Mouse (Mus musculus) regulatory T cell (primary cell): ENCODE measurements around the gene Fam107a.

Source experiments
- in situ Hi-C: fragments of 300-600 bp; cut with MboI, MseI; formaldehyde crosslinking; loops from one replicate; pipeline ENCODE4 v1.15.1; 2025; ENCODE audit warnings: high pct_unique_total_duplicates

The Fam107a gene

GRCm38 (mm10) chr14:8317194-8318097, at the start of gene Fam107a:
Fam107a (minus strand) TSS chr14:8318023.
- in situ Hi-C loops: no loop called here

GRCm38 (mm10) chr14:8367121-8367520, 49.3 kb upstream of the Fam107a start:
- in situ Hi-C loops: no loop called here

- in situ Hi-C loops: no loop called here
These were observed 48.0 kb upstream of the Fam107a start for GRCm38 (mm10) chr14:8365833-8366232.

- in situ Hi-C loops: no loop called here
These were observed 39.0 kb upstream of the Fam107a start for GRCm38 (mm10) chr14:8356836-8357235.

GRCm38 (mm10) chr14:8355999-8356501, 38.2 kb upstream of the Fam107a start:
- in situ Hi-C loops: no loop called here

GRCm38 (mm10) chr14:8348927-8349326, 31.1 kb upstream of the Fam107a start:
- in situ Hi-C loops: loop anchor here (25.0 kb wide), 1 partner anchor 387 kb away; the partner anchor contains the start of gene Gm45521

GRCm38 (mm10) chr14:8346255-8346997, 28.6 kb upstream of the Fam107a start:
- in situ Hi-C loops: loop anchor here (25.0 kb wide), 1 partner anchor 384 kb away; the partner anchor contains the start of gene Gm45521

GRCm38 (mm10) chr14:8345566-8345965, 27.7 kb upstream of the Fam107a start:
- in situ Hi-C loops: loop anchor here (25.0 kb wide), 1 partner anchor 383 kb away; the partner anchor contains the start of gene Gm45521

- in situ Hi-C loops: loop anchor here (25.0 kb wide), 1 partner anchor 380 kb away; the partner anchor contains the start of gene Gm45521
These were observed 24.8 kb upstream of the Fam107a start for GRCm38 (mm10) chr14:8342509-8343106.

GRCm38 (mm10) chr14:8340226-8340625, 22.4 kb upstream of the Fam107a start:
- in situ Hi-C loops: loop anchor here (25.0 kb wide), 1 partner anchor 378 kb away; the partner anchor contains the start of gene Gm45521

GRCm38 (mm10) chr14:8335947-8336346, 18.1 kb upstream of the Fam107a start:
- in situ Hi-C loops: loop anchor here (25.0 kb wide), 1 partner anchor 374 kb away; the partner anchor contains the start of gene Gm45521

GRCm38 (mm10) chr14:8334511-8334910, 16.7 kb upstream of the Fam107a start:
- in situ Hi-C loops: loop anchor here (25.0 kb wide), 1 partner anchor 372 kb away; the partner anchor contains the start of gene Gm45521

- in situ Hi-C loops: loop anchor here (25.0 kb wide), 1 partner anchor 370 kb away; the partner anchor contains the start of gene Gm45521
These were observed 14.8 kb upstream of the Fam107a start for GRCm38 (mm10) chr14:8332314-8333252.

- in situ Hi-C loops: loop anchor here (25.0 kb wide), 1 partner anchor 369 kb away; the partner anchor contains the start of gene Gm45521
These were observed 13.6 kb upstream of the Fam107a start for GRCm38 (mm10) chr14:8331307-8331905.

- in situ Hi-C loops: loop anchor here (25.0 kb wide), 1 partner anchor 368 kb away; the partner anchor contains the start of gene Gm45521
These were observed 12.6 kb upstream of the Fam107a start for GRCm38 (mm10) chr14:8330390-8330789.

- in situ Hi-C loops: loop anchor here (25.0 kb wide), 1 partner anchor 367 kb away; the partner anchor contains the start of gene Gm45521
These were observed 11.7 kb upstream of the Fam107a start for GRCm38 (mm10) chr14:8329552-8329951.

GRCm38 (mm10) chr14:8327371-8327770, 9.5 kb upstream of the Fam107a start:
- in situ Hi-C loops: loop anchor here (25.0 kb wide), 1 partner anchor 365 kb away; the partner anchor contains the start of gene Gm45521

GRCm38 (mm10) chr14:8326961-8327360, 9.1 kb upstream of the Fam107a start:
- in situ Hi-C loops: loop anchor here (25.0 kb wide), 1 partner anchor 365 kb away; the partner anchor contains the start of gene Gm45521

GRCm38 (mm10) chr14:8325746-8326145, 7.9 kb upstream of the Fam107a start:
- in situ Hi-C loops: loop anchor here (25.0 kb wide), 1 partner anchor 363 kb away; the partner anchor contains the start of gene Gm45521
